Mouse (Mus musculus) spleen, adult 2 months (tissue): ENCODE data around the gene Zdhhc5.

Experiments used
- CTCF ChIP-seq: fragments of 200-500 bp; IDR thresholded peaks from 2 replicates; pipeline ENCODE4 v1.5.1; 2011; ENCODE audit warnings: mild to moderate bottlenecking, inconsistent platforms; ENCODE audit not compliant: insufficient read depth, insufficient read length, insufficient replicate concordance; ENCODE audit errors: extremely low read depth
- POLR2A ChIP-seq: fragments of 200-500 bp; IDR thresholded peaks from 2 replicates; pipeline ENCODE4 v1.6.1; 2011; ENCODE audit warnings: low read depth, low read length, inconsistent platforms

DNA sequence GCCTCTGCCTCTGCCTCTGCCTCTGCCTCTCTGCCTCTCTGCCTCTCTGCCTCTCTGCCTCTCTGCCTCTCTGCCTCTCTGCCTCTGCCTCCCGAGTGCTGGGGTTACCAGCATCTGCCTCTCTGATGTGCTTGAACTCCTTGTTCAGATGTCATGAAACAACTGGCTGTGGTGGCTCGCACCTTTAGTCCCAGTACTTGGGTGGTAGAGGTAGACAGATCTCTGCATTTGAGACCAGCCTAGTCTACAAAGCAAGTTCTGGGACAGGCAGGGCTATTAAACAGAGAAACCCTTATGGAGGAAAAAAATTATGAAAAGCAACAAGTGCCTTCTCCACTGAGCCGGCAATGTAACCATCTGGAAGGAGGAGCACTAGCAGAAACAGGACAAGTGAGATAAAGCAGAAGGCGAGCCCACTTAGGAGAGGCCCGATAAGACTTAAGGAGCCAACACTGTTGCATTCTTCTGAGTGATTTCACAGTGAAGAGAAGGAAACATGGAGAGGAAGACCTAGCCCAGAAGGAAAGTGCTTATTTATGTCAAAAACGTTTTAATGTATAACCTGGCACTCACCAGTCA is 32.3 kb downstream of the Zdhhc5 start:
- no peak for TF ChIP-seq CTCF
- TF ChIP-seq POLR2A, result no peak
